Mouse (Mus musculus) B cell, adult 62 days (primary cell): ENCODE measurements around the gene Ocrl. TPM values are rescaled to one million over a fixed set of nuclear protein-coding genes. Genes with fewer than 3 reads are reported as not detected.

Experiments
- total RNA-seq: library from RNA; stranded (reverse); gene quantifications from 4 replicates; pipeline ENCODE4 v1.2.4, GENCODE M21; 2023

Gene Ocrl
- total RNA-seq = 6.8 to 8.2 TPM (median 7.4 TPM) in 4 replicates

DNA sequence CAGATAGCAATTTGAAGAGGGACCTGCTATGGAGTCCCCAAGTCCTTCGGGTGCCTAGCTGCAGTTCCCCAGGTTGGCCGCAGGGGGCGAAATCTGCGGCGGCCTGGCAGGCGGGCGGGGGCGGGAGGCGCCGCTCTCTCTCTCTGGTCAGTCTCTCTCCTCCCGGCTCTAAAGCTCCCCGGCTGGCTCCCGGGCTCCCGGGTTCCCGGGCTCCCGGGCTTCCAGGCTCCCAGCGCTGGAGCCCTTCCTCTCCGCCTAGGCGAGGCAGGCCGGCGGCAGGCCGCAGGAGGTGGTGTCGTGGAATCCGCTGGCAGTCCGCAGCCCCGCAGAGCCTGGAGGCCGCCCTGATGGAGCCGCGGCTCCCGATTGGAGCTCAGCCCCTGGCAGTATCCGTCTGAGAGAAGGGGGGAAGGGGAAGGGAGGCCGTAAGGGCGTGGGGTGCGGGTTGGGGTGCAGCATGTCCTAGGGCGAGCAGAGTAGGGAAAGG is at the start of gene Ocrl:
Gene Ocrl, plus strand, starts transcription at position 82 of the 487 bp plus-strand sequence.

GRCm38 (mm10) chrX:47892431-47893024 is 19.7 kb upstream of the Ocrl start, which contains the start of gene Smarca1:
TSS of gene Smarca1 (minus strand) at chrX:47892974.

Other genes starting within 250 kb of the Ocrl start
- gene Smarca1, start 19.4 kb upstream of the Ocrl start, total RNA-seq = not detected in 4 replicates
- gene Apln, start 122.5 kb downstream of the Ocrl start, total RNA-seq = 0.30 to 0.49 TPM (median 0.40 TPM) in 4 replicates
- not detected in 4 replicates for gene Xpnpep2, start 196.3 kb downstream of the Ocrl start, total RNA-seq
- gene Sash3, start 234.0 kb downstream of the Ocrl start, total RNA-seq = 177 to 185 TPM (median 181 TPM) in 4 replicates